Mouse (Mus musculus) intestine, postnatal 0 days (tissue): ENCODE results near the gene Dnah9. TPM values are rescaled to one million over a fixed set of nuclear protein-coding genes. Genes with fewer than 3 reads are reported as not detected.

Experiments
- ATAC-seq: fragments of 200-750 bp; cut with Nextera tagmentation; 2 replicates; pipeline ENCODE4 v1.8.0; 2017; ENCODE audit warnings: mild to moderate bottlenecking, moderate TSS enrichment, moderate library complexity
- H3K27ac ChIP-seq: fragments of 300-500 bp; sonication (generic); 2 replicates; pipeline ENCODE4 v1.5.1; 2014; ENCODE audit warnings: mild to moderate bottlenecking, low read depth, low read length, moderate library complexity
- H3K27me3 ChIP-seq: fragments of 300-500 bp; sonication (generic); replicated peaks from 2 replicates; pipeline ENCODE4 v1.6.1; 2014; ENCODE audit warnings: low read length, mixed read lengths; ENCODE audit not compliant: control insufficient read depth, insufficient read depth
- H3K36me3 ChIP-seq: fragments of 300-500 bp; sonication (generic); 2 replicates; pipeline ENCODE4 v1.6.1; 2014; ENCODE audit warnings: mild to moderate bottlenecking, moderate library complexity; ENCODE audit not compliant: control insufficient read depth, insufficient read depth
- H3K4me1 ChIP-seq: fragments of 300-500 bp; sonication (generic); replicated peaks from 2 replicates; pipeline ENCODE4 v1.6.1; 2014; ENCODE audit warnings: antibody characterized with exemption, low read length, mixed read lengths; ENCODE audit not compliant: control insufficient read depth, insufficient read depth
- H3K4me2 ChIP-seq: fragments of 300-500 bp; sonication (generic); replicated peaks from 2 replicates; pipeline ENCODE4 v1.6.1; 2014; ENCODE audit warnings: low read depth, mild to moderate bottlenecking, moderate library complexity
- H3K4me3 ChIP-seq: fragments of 300-500 bp; sonication (generic); 2 replicates; pipeline ENCODE4 v1.5.1; 2014; ENCODE audit warnings: low read depth, low read length
- H3K9ac ChIP-seq: fragments of 300-500 bp; sonication (generic); 2 replicates; pipeline ENCODE4 v1.6.1; 2014; ENCODE audit warnings: mild to moderate bottlenecking, low read depth, low read length
- H3K9me3 ChIP-seq: fragments of 300-500 bp; sonication (generic); 2 replicates; pipeline ENCODE4 v1.6.1; 2016; ENCODE audit warnings: mixed run types; ENCODE audit not compliant: control insufficient read depth
- CTCF ChIP-seq: sonication (generic); IDR thresholded peaks from 2 replicates; pipeline ENCODE4 v1.5.1; 2016; ENCODE audit warnings: low read depth, mild to moderate bottlenecking, control low read depth, antibody characterized with exemption, moderate library complexity
- WGBS: fragments of 180-500 bp; shearing (Covaris S2); extraction: QIAGEN DNeasy Blood & Tissue Kit; methylation state at CpG from one replicate; pipeline ENCODE4 v1.1.7; 2014; 5-methylcytosine and 5-hydroxymethylcytosine counted together
- polyA plus RNA-seq: library from polyadenylated mRNA; unstranded; fragments of >200 nt; fragmentation: Nextera tagmentation; extraction: Ambion mirVana; gene quantifications from 2 replicates; pipeline ENCODE4 v1.2.1, GENCODE M21; 2015

The Dnah9 gene
- polyA plus RNA-seq, 1 experiment from 2014 or later, result 0.10 TPM

GRCm38 (mm10) chr11:65824556-65824955 is 343.8 kb downstream of the Dnah9 start:
- no peak overlapping the region for H3K4me3 ChIP-seq
- H3K9ac ChIP-seq, result no peak overlapping the region
- 86% methylated on average over 3 of the region's 3 CpGs for WGBS
- no peak overlapping the region for H3K4me2 ChIP-seq
- H3K27ac ChIP-seq, result no peak overlapping the region
- H3K4me1 ChIP-seq, result no peaks in the 10 kb centered on the region
- TF ChIP-seq CTCF, result no peak
- peaks cover 64% of the 10 kb centered on the region for H3K36me3 ChIP-seq
- H3K27me3 ChIP-seq, result no peaks in the 10 kb centered on the region
- no peak for ATAC-seq
- no peaks in the 10 kb centered on the region for H3K9me3 ChIP-seq

GRCm38 (mm10) chr11:65820877-65821276 is 347.5 kb downstream of the Dnah9 start:
- H3K36me3 ChIP-seq, result peaks cover 61% of the 10 kb centered on the region
- peak; percentile 87 for TF ChIP-seq CTCF

GRCm38 (mm10) chr11:65820280-65820679 is 348.1 kb downstream of the Dnah9 start:
- Histone ChIP-seq H3K27ac (no peak overlapping the region), H3K9me3 (no peaks in the 10 kb centered on the region), H3K9ac (no peak overlapping the region), H3K4me3 (no peak overlapping the region), H3K36me3 (peaks cover 61% of the 10 kb centered on the region), H3K27me3 (no peaks in the 10 kb centered on the region), H3K4me2 (no peak overlapping the region), H3K4me1 (no peaks in the 10 kb centered on the region)
- 60% methylated on average over 5 of the region's 5 CpGs for WGBS
- ATAC-seq, result no peak
- TF ChIP-seq CTCF, result peak; percentile 73

More at GRCm38 (mm10) chr11:65820877-65821276, 347.5 kb downstream of the Dnah9 start:
- ATAC-seq, result peak; percentile 43; the same call in 1 of the 2 replicates
- no peaks in the 10 kb centered on the region for H3K9me3 ChIP-seq
- no peak overlapping the region for H3K27ac ChIP-seq
- no peaks in the 10 kb centered on the region for H3K27me3 ChIP-seq
- no peaks in the 10 kb centered on the region for H3K4me1 ChIP-seq
- no peak overlapping the region for H3K9ac ChIP-seq
- H3K4me3 ChIP-seq, result no peak overlapping the region
- no peak overlapping the region for H3K4me2 ChIP-seq
- 13% methylated on average over 7 of the region's 7 CpGs for WGBS

- Histone ChIP-seq H3K9ac (no peak overlapping the region), H3K27ac (no peak overlapping the region), H3K4me1 (no peaks in the 10 kb centered on the region), H3K4me2 (no peak overlapping the region), H3K4me3 (no peak overlapping the region), H3K9me3 (no peaks in the 10 kb centered on the region), H3K27me3 (no peaks in the 10 kb centered on the region), H3K36me3 (peaks cover 60% of the 10 kb centered on the region)
- WGBS, result 48% methylated on average over 1 of the region's 1 CpGs
- ATAC-seq, result no peak
- TF ChIP-seq CTCF, result no peak
These were observed 350.2 kb downstream of the Dnah9 start for GRCm38 (mm10) chr11:65818193-65818592.

GRCm38 (mm10) chr11:65816237-65816636 is 352.1 kb downstream of the Dnah9 start:
- no peaks in the 10 kb centered on the region for H3K27me3 ChIP-seq
- H3K9me3 ChIP-seq, result no peaks in the 10 kb centered on the region
- no peak overlapping the region for H3K4me2 ChIP-seq
- peaks cover 42% of the 10 kb centered on the region for H3K36me3 ChIP-seq
- H3K27ac ChIP-seq, result no peak overlapping the region
- 80% methylated on average over 6 of the region's 6 CpGs for WGBS
- no peak overlapping the region for H3K9ac ChIP-seq
- TF ChIP-seq CTCF, result no peak
- no peak overlapping the region for H3K4me3 ChIP-seq
- ATAC-seq, result no peak
- no peaks in the 10 kb centered on the region; the same call in 1 of the 2 replicates for H3K4me1 ChIP-seq

GRCm38 (mm10) chr11:65814381-65814780 is 354.0 kb downstream of the Dnah9 start:
- 96% methylated on average over 9 of the region's 9 CpGs for WGBS
- H3K27me3 ChIP-seq, result no peaks in the 10 kb centered on the region
- TF ChIP-seq CTCF, result no peak
- no peak overlapping the region for H3K4me3 ChIP-seq
- H3K27ac ChIP-seq, result no peak overlapping the region
- no peaks in the 10 kb centered on the region for H3K9me3 ChIP-seq
- no peak for ATAC-seq
- H3K4me2 ChIP-seq, result no peak overlapping the region
- H3K9ac ChIP-seq, result no peak overlapping the region
- peaks cover 41% of the 10 kb centered on the region for H3K36me3 ChIP-seq
- no peaks in the 10 kb centered on the region; the same call in 1 of the 2 replicates for H3K4me1 ChIP-seq

GRCm38 (mm10) chr11:65812088-65812487 is 356.3 kb downstream of the Dnah9 start:
- H3K4me1 ChIP-seq, result no peaks in the 10 kb centered on the region; the same call in 1 of the 2 replicates
- 45% methylated on average over 5 of the region's 5 CpGs for WGBS
- no peaks in the 10 kb centered on the region for H3K9me3 ChIP-seq
- no peak overlapping the region for H3K9ac ChIP-seq
- TF ChIP-seq CTCF, result no peak
- H3K27me3 ChIP-seq, result no peaks in the 10 kb centered on the region
- ATAC-seq, result no peak
- H3K4me3 ChIP-seq, result no peak overlapping the region
- H3K36me3 ChIP-seq, result peaks cover 30% of the 10 kb centered on the region
- no peak overlapping the region for H3K4me2 ChIP-seq
- no peak overlapping the region for H3K27ac ChIP-seq
